Mouse (Mus musculus) heart, postnatal 36 days (tissue): ENCODE results near the gene Slc22a19. TPM values are rescaled to one million over a fixed set of nuclear protein-coding genes. Genes with fewer than 3 reads are reported as not detected.
"Not testable (repeated sequence)": the region's sequence is repeated elsewhere in the genome, so short reads cannot be mapped to it uniquely, and the experiment has no call there.

ENCODE experiments used
- DNase-seq, 2 experiments: peaks; one replicate each; pipeline ENCODE4 v3.0.0; 2021 to 2022
- intact Hi-C: fragments of 180-260 bp; cut with DNase I; formaldehyde crosslinking; loops from one replicate; pipeline ENCODE4 v1.15.1; 2025
- total RNA-seq, 2 experiments: library from RNA; stranded (reverse); gene quantifications; 2 replicates each; pipeline ENCODE4 v1.2.3; 2021

Gene Slc22a19
- not detected for total RNA-seq

DNA sequence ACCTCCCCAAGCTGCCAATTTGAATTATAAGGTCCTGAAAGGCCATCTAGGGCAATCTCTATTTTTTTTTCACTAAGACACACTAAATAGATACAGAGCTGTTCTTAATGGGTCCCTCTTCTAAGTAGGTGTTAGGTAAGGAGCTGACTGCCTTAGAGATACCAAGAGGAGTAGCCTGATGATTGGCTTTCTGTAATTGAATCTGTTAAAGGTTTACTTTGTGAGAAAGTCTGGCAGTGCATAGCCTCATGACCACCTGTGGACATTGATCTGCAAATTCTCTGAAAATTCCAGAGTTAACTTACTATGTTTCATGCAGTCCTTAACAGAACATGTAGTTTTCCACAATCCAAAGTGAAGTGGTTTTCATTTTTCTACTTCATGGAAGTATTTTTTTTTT, at the start of gene Slc22a19:
Gene Slc22a19, minus strand, starts transcription at position 163 of the 400 bp plus-strand sequence.
- DNase-seq, result no peak

DNA sequence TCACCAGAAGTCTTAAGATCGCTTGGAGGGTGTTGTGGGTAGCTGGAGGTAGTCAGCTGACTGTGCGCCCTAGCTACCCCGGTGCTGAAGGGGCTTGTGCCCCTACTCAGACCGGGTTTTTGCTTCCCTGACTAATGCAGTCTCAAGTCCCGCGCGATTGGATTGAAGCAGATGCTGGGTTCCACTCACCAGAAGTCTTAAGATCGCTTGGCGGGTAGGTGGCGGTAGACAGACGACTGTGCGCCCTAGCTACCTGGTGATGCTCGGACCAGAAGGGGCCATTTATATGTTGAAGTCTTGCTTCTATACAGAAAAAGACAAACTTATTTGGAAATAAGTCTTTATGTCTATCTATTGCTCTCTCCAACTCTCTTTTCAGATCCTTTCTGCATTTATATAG, 42.3 kb upstream of the Slc22a19 start:
- intact Hi-C loops, result not testable (repeated sequence)

More for the DNA sequence above, at the start of gene Slc22a19:
- intact Hi-C loops, result no loop called here

DNA sequence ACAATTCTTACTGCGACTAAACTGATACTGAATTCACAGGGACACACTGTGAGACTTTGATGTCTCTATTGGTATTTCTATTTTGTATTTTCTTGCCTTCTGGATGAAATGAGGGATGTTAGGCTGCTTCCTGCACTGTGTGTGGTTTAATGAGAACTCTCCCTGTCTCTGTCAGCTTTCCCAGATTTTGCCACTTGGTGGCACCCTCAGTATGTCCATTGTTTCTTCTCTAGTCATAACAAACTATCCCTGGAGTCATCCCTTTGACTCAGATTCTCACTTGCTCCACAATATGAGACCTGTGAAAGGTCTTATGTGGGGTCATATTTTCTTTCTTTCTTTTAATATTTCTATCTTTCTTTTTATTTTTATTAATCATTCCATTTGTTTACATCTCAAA, 18.4 kb upstream of the Slc22a19 start:
- no peak for DNase-seq

More for the DNA sequence above, 42.3 kb upstream of the Slc22a19 start:
- DNase-seq, result not testable (repeated sequence)

DNA sequence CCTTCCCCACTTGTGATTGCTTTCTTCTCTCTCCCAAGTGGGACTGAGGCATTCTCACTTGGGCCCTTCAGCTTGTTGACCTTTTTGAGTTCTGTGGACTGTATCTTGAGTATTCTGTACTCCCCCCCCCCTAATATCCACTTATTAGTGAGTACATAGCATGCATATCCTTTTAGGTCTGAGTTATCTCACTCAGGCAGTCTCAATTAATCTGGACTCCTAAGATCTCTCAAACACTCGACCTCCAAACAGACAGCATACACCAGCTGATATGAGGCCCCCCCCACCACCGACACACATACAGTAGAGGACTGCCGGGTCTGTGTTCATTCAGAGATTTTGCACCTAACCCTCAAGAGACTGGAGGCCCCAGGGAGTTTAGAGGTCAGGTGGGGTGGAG, 18.0 kb downstream of the Slc22a19 start:
- DNase-seq, intact Hi-C loops: not testable (repeated sequence)

More for the DNA sequence above, 18.4 kb upstream of the Slc22a19 start:
- intact Hi-C loops, result no loop called here

DNA sequence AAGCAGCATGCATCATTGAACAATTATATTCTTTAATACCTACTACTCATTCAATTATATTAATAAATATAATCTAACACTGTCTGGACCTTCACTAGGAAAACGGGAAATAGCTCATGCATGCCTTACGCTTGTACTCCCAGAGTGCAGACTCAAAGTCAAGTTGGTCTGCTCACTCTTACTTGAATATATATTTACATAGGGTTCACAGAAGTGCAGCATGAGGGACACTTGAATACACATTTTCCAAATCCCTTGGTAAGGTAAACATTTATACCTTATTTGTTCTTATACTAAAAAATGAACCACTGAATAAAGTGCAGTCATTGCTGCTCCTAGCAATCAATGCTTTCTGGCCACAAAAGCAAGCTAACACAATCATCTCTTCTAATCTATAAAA, 19.9 kb downstream of the Slc22a19 start:
- intact Hi-C loops, result no loop called here
- no peak for DNase-seq

DNA sequence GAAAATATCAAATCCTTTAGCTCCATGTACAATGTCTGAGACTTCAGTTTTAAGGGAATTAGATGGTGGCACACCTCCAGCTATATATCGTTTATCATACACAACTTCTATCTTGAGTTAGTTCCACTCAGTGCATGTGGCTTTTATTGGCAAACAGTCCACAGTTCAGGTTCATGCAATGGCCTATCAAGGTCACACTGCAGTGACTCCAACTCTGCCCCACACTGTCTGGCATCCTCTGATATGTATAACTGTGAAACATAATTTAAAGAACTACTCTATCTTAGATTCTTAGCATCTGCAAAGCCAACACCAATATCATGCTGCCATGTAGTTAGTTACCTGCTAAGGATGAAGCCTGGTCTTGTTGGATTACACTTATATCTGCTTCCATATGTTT, 23.1 kb downstream of the Slc22a19 start:
- no peak for DNase-seq
- intact Hi-C loops, result no loop called here

GRCm38 (mm10) chr19:7672033-7672432, 39.1 kb downstream of the Slc22a19 start:
- DNase-seq, result no peak
- intact Hi-C loops, result no loop called here

- intact Hi-C loops, result no loop called here
- DNase-seq, result no peak
Measured at GRCm38 (mm10) chr19:7648913-7649666, 62.0 kb downstream of the Slc22a19 start.

DNA sequence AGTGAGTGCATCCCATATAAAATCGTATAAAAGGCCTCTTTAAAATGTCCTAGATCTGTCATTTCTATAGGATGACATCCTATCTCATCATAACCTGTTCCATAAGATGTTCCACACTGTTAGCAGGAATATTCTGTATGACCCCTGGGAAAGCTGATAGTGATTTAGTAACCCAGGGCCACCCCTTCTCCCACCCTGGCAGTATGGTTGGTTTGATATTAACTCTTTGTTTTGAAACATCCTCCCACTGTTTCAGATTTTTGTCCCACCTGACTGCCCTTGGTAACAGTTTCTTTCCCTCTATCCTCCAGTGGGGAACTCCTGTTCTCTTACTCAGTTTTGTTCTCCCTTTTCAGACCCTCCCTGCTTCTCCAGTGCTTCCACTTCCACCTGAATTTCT, 77.3 kb downstream of the Slc22a19 start:
- no peak for DNase-seq
- intact Hi-C loops, result no loop called here

DNA sequence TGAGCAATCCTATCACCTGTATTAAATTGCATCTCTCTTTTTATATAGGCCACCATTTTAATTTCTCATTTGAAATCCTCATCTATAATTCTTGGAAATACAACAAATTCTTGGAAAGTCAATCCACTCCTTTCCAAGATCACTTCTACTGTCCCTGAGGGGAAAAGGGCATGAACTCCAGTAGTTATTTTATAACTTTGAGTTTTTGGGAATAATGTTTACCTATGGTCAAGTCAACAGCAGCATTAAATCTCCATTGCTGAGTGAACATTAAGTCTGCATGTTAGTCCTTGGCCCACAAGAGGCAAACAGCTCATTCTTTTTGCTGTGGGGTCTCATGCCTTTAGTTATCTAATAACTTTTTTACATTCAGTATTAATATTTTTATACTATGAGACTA, 78.1 kb downstream of the Slc22a19 start:
- DNase-seq, result no peak
- intact Hi-C loops, result no loop called here

Other genes with a start within 250 kb of the Slc22a19 start
- 10 to 100 TPM; 75.7 to 76.9 TPM for gene Rtn3, start 228.0 kb downstream of the Slc22a19 start, total RNA-seq
- gene Atl3, start 217.3 kb downstream of the Slc22a19 start, total RNA-seq, result 10 to 100 TPM; 17.2 to 20.1 TPM
- 100 to 1,000 TPM; 118 to 137 TPM for gene Pla2g16, start 153.9 kb downstream of the Slc22a19 start, total RNA-seq
- gene Lgals12, start 104.1 kb downstream of the Slc22a19 start, total RNA-seq, result under 1 TPM in 1 of 2 experiments, not detected in 1; 0.78 TPM
- gene Hrasls5, start 98.8 kb downstream of the Slc22a19 start, total RNA-seq, result not detected
- gene Slc22a26, start 91.4 kb upstream of the Slc22a19 start, total RNA-seq, result not detected